Mouse (Mus musculus) adrenal gland, postnatal 10 days (tissue): ENCODE data around the gene Dgke. TPM values are rescaled to one million over a fixed set of nuclear protein-coding genes. Genes with fewer than 3 reads are reported as not detected.
"Not testable (repeated sequence)": the region's sequence is repeated elsewhere in the genome, so short reads cannot be mapped to it uniquely, and the experiment has no call there.

ENCODE experiments used
- DNase-seq: peaks from one replicate; pipeline ENCODE4 v3.0.0; 2021; ENCODE audit warnings: mixed read lengths
- total RNA-seq, 2 experiments: library from RNA; stranded (reverse); gene quantifications; 2 replicates each; pipeline ENCODE4 v1.2.3; 2021

Gene Dgke
- total RNA-seq, 2 experiments from 2014 or later: 10.5 to 12.8 TPM

DNA sequence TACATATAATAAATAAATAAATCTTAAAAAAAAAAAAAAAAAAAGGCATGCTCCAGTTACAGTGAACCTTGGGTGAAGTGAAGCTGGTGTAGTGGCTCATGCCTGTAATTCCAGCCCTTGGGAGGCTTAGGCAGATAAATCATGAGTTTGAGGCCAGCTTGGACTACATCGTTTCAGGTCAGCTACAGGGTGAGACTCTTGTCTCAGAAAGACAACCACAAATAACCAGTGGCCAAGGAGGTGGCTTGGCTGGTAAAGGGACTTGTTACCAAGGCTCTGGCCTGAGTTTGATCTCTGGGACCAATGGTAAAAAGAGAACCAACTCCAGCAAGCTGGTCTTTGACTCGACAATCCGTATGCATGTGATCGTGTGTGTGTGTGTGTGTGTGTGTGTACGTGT, 64.6 kb downstream of the Dgke start:
- DNase-seq: no peak

- DNase-seq: no peak
Measured at GRCm38 (mm10) chr11:89001569-89001968, 65.1 kb downstream of the Dgke start.

DNA sequence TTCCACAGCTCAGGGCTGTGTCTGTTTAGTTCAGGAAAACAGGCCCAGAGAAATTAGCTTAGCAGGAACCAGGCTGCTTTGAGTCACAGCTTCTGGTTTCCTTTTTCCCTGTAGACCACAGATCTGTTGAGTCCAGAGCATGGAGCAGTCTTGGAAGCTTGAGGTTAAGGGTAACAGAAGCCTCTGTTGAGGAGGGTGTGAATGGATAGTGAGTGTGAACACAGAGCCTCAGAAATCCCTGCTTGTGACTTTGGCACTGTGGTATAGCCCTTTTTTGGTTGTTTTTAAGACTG, 66.2 kb downstream of the Dgke start:
- no peak for DNase-seq

DNA sequence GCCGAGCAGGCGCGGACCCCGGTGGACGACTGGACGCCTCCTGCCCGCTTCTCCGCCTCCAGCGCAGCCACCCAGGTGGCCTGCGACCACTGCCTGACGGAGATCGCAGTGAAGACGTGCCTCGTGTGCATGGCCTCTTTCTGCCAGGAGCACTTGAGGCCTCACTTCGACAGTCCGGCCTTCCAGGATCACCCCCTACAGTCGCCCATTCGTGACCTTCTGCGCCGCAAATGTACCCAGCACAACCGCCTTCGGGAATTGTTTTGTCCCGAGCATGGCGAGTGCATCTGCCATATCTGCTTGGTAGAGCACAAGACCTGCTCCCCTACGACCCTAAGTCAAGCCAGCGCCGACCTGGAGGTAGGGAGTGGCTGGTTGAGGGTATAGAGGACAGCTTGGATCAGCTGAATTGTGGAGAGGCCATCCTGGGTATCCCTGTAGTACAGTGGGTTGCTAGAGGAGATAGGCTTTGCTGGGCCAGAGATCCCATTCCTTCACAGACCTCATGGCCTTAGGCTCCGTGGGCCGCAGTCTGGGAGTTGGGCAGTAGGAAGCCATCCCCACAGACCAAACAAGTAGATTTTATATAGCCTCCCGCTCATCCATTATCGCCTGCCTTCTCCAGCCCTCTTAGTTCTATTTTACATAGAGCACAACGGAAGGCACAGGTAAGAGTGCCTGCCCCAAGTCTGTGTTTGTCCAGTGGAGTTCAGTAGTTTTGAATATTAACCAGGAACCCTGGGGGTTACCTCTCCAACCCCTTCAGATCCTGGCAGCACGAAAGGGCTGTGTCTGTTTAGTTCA, 66.7 kb downstream of the Dgke start:
- no peak for DNase-seq

DNA sequence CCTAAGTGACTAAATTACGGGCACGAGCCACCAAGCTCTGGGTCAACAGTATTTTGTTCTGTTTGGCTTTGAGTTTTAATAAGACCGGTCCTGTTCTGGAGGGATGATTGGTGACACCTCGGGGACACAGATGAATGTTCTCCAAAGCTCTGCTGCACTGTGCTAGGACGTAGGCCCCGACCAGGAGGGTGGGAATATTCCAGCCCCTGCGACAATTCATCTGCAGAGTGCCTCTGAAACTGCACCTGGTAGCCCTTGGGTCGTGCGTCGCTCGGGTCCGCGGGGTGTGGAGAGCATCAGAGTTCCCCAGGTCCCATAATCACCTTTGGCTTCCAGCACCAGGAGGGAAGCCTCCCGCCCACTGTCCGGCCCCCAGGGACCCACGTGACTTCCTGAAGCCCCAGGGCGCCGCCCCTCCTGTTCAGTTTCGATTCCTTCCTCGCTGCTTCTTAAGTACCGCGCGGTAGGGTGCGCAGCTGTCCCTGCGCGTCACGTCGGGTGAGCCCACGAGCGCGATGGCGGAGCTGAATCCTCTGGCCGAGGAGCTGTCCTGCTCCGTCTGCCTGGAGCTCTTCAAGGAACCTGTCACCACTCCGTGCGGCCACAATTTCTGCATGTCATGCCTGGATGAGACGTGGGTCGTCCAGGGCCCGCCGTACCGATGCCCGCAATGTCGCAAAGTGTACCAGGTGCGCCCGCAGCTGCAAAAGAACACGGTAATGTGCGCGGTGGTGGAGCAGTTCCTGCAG, 67.5 kb downstream of the Dgke start, which contains the start of gene Trim25:
Gene Trim25 (plus strand): TSS at position 403 of the 749 bp plus-strand sequence.
- peak; percentile 96 for DNase-seq

- no peak for DNase-seq
Measured at GRCm38 (mm10) chr11:88998406-88998805, 68.2 kb downstream of the Dgke start.

DNA sequence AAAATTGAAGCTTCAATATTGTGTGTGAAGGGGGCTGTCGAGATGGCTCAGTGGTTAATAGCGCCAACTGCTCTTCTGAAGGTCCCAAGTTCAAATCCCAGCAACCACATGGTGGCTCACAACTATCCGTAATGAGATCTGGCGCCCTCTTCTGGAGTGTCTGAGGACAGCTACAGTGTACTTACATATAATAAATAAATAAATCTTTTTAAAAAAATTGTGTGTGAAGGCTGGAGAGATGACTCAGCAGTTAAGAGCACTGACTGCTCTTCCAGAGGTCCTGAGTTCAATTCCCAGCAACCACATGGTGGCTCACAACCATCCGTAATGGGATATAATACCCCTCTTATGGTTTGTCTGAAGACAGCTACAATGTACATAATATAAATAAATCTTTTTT, 69.3 kb downstream of the Dgke start:
- DNase-seq: not testable (repeated sequence)

DNA sequence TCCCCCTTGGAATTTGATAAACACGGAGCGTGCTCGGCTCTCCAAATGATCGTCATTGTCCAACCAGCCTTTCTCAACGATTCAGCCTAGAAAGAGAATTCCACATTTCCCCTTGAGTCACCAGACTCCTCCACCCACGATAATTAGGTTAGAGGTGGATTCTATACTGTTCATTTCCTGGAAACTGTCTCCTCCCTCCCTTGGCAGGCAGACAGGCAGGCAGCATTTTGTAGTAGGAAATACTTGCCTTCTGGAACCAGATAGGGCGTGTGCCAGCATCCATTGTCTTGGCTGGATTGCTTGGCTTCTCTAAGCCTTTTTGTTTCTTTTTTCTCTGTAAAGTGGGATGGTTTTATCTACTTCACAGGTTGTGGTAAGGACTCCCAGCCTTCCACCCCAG, 70.2 kb downstream of the Dgke start:
- DNase-seq: no peak

- no peak for DNase-seq
Measured at GRCm38 (mm10) chr11:88995616-88996015, 71.0 kb downstream of the Dgke start.

GRCm38 (mm10) chr11:88994492-88994891, 72.2 kb downstream of the Dgke start:
- DNase-seq: no peak

GRCm38 (mm10) chr11:88993625-88994024, 73.0 kb downstream of the Dgke start:
- peak; percentile 85 for DNase-seq

DNA sequence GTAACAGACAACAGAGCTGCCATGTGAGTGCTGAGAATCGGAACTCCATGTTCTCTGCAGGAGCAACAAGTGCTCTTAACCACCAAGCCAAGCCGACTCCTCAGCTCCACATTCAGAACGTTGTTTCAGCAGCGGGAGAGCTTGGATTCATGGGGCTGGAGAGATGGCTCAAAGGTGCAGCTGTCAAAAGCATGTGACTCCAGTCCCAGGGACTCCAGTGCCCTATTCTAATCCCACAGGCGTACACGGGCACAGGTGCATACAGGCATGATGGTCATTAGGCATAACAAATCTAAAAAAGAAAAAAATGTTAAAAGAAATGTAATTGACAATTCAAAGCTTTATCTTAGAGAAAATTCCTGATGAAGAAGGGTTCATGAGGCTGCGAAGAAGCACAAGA, 73.5 kb downstream of the Dgke start:
- no peak for DNase-seq

- no peak for DNase-seq
Measured at GRCm38 (mm10) chr11:88989530-88989929, 77.1 kb downstream of the Dgke start.

DNA sequence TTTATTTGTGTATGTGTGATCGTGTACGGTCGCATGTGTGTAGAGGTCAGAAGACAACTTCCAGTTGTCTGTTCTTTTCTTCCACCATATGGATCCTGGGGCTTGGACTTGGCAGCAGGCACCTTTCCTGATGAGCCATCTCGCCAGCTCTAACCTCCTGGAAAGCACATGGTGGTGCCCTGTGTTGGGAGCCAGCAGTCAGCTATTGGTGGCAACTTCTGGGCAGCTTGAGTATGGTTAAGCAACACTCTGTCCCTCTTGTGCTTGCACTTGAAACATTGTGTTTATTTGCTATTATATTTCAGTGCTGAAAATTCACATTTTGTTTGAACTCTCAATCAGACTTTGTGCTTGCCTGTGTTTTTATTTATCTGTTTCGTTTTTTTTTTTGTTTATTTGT, 77.7 kb downstream of the Dgke start:
- DNase-seq: no peak

GRCm38 (mm10) chr11:88986616-88987015, 80.0 kb downstream of the Dgke start:
- DNase-seq: no peak

Other genes with a start within 250 kb of the Dgke start
- 100 to 1,000 TPM; 136 to 196 TPM for gene Akap1, start 202.3 kb downstream of the Dgke start, total RNA-seq
- 100 to 1,000 TPM; 116 to 118 TPM for gene Scpep1, start 111.4 kb downstream of the Dgke start, total RNA-seq
- not detected for gene Elobl, start 99.9 kb downstream of the Dgke start, total RNA-seq
- gene Coil, start 96.6 kb downstream of the Dgke start, total RNA-seq: 10 to 100 TPM in 1 of 2 experiments, 1 to 10 TPM in 1; 9.1 to 10.9 TPM
- 10 to 100 TPM; 84.3 to 86.7 TPM for gene Trim25, start 67.5 kb downstream of the Dgke start, total RNA-seq
- gene Gm525, start 7.0 kb upstream of the Dgke start, total RNA-seq: not detected
- gene Nog, start 235.5 kb upstream of the Dgke start, total RNA-seq: under 1 TPM; 0.91 to 0.96 TPM